Mouse (Mus musculus) c-Kit-negative CD71-positive TER-119-positive erythroid progenitor cells, embryonic 14.5 days (primary cell): Measurements from ENCODE around the gene Heatr5a.

Source experiments
- DNase-seq: peaks from one replicate; pipeline ENCODE4 v3.0.0-alpha.2; 2013; ENCODE audit warnings: low read depth, low spot score

Gene Heatr5a

GRCm38 (mm10) chr12:51886369-51886768 is 84.8 kb downstream of the Heatr5a start:
- DNase-seq, result no peak

GRCm38 (mm10) chr12:51884801-51885200 is 86.3 kb downstream of the Heatr5a start:
- no peak for DNase-seq

GRCm38 (mm10) chr12:51883297-51883805 is 87.8 kb downstream of the Heatr5a start:
- peak; percentile 39 for DNase-seq

GRCm38 (mm10) chr12:51882606-51883296 is 88.4 kb downstream of the Heatr5a start:
- no peak for DNase-seq

GRCm38 (mm10) chr12:51881775-51882174 is 89.3 kb downstream of the Heatr5a start:
- DNase-seq, result peak; percentile 30

- no peak for DNase-seq
Measured at GRCm38 (mm10) chr12:51871446-51872144, 99.5 kb downstream of the Heatr5a start.

- DNase-seq, result no peak
Measured at GRCm38 (mm10) chr12:51869511-51869910, 101.6 kb downstream of the Heatr5a start.

- no peak for DNase-seq
Measured at GRCm38 (mm10) chr12:51867076-51867475, 104.0 kb downstream of the Heatr5a start.

- no peak for DNase-seq
Measured at GRCm38 (mm10) chr12:51866226-51866910, 104.8 kb downstream of the Heatr5a start.

- DNase-seq, result no peak
Measured at GRCm38 (mm10) chr12:51865790-51866179, 105.3 kb downstream of the Heatr5a start.

- no peak for DNase-seq
Measured at GRCm38 (mm10) chr12:51865061-51865789, 105.9 kb downstream of the Heatr5a start.

- DNase-seq, result no peak
Measured at GRCm38 (mm10) chr12:51863116-51864002, 107.8 kb downstream of the Heatr5a start.

- DNase-seq, result no peak
Measured at GRCm38 (mm10) chr12:51858134-51859028, 112.7 kb downstream of the Heatr5a start.

- DNase-seq, result no peak
Measured at GRCm38 (mm10) chr12:51856768-51857295, 114.3 kb downstream of the Heatr5a start.

- no peak for DNase-seq
Measured at GRCm38 (mm10) chr12:51855872-51856271, 115.2 kb downstream of the Heatr5a start.

- DNase-seq, result peak; percentile 44
Measured at GRCm38 (mm10) chr12:51855453-51855852, 115.7 kb downstream of the Heatr5a start.

GRCm38 (mm10) chr12:51851617-51852016 is 119.5 kb downstream of the Heatr5a start:
- no peak for DNase-seq

GRCm38 (mm10) chr12:51851155-51851554 is 120.0 kb downstream of the Heatr5a start:
- no peak for DNase-seq

GRCm38 (mm10) chr12:51850339-51850738 is 120.8 kb downstream of the Heatr5a start:
- DNase-seq, result no peak
